Mouse (Mus musculus) embryonic facial prominence, embryonic 15.5 days (tissue): ENCODE results near the gene Pitpnm2. TPM values are rescaled to one million over a fixed set of nuclear protein-coding genes. Genes with fewer than 3 reads are reported as not detected.

Experiments
- ATAC-seq: fragments of 200-750 bp; cut with Nextera tagmentation; 2 replicates; pipeline ENCODE4 v1.8.0; 2017; ENCODE audit warnings: low read depth, moderate TSS enrichment; ENCODE audit not compliant: insufficient number of reproducible peaks, low FRiP score, low TSS enrichment
- H3K27ac ChIP-seq: fragments of 300-500 bp; sonication (generic); replicated peaks from 2 replicates; pipeline ENCODE4 v1.5.1; 2015; ENCODE audit warnings: mild to moderate bottlenecking, inconsistent platforms
- H3K27me3 ChIP-seq: fragments of 300-500 bp; sonication (generic); 2 replicates; pipeline ENCODE4 v1.6.1; 2015; ENCODE audit warnings: inconsistent platforms
- H3K36me3 ChIP-seq: fragments of 300-500 bp; sonication (generic); 2 replicates; pipeline ENCODE4 v1.6.1; 2015; ENCODE audit warnings: mild to moderate bottlenecking, inconsistent platforms
- H3K4me1 ChIP-seq: fragments of 300-500 bp; sonication (generic); 2 replicates; pipeline ENCODE4 v1.6.1; 2015; ENCODE audit warnings: inconsistent platforms
- H3K4me2 ChIP-seq: fragments of 300-500 bp; sonication (generic); replicated peaks from 2 replicates; pipeline ENCODE4 v1.6.1; 2015; ENCODE audit warnings: mild to moderate bottlenecking, inconsistent platforms
- H3K4me3 ChIP-seq: fragments of 300-500 bp; sonication (generic); replicated peaks from 2 replicates; pipeline ENCODE4 v1.5.1; 2015; ENCODE audit warnings: mild to moderate bottlenecking, inconsistent platforms
- H3K9ac ChIP-seq: fragments of 300-500 bp; sonication (generic); 2 replicates; pipeline ENCODE4 v1.6.1; 2015; ENCODE audit warnings: inconsistent platforms
- H3K9me3 ChIP-seq: fragments of 300-500 bp; sonication (generic); replicated peaks from 2 replicates; pipeline ENCODE4 v1.6.1; 2016; ENCODE audit warnings: inconsistent platforms
- WGBS: fragments of 180-500 bp; shearing (Covaris S2); methylation state at CpG from one replicate; pipeline ENCODE4 v1.1.7; 2015; 5-methylcytosine and 5-hydroxymethylcytosine counted together
- polyA plus RNA-seq: library from polyadenylated mRNA; unstranded; fragments of >200 nt; fragmentation: Nextera tagmentation; extraction: Ambion mirVana; gene quantifications from 2 replicates; pipeline ENCODE4 v1.2.1, GENCODE M21; 2015

The Pitpnm2 gene
- polyA plus RNA-seq, 1 experiment from 2014 or later: 5.0 TPM

GRCm38 (mm10) chr5:124210281-124211016 lies 39.1 kb downstream of the Pitpnm2 start:
- 80% methylated on average over 18 of the region's 18 CpGs for WGBS
- H3K4me1 ChIP-seq: peaks cover 35% of the 10 kb centered on the region
- no peak overlapping the region for H3K9ac ChIP-seq
- H3K27me3 ChIP-seq: no peaks in the 10 kb centered on the region
- H3K4me3 ChIP-seq: no peak overlapping the region
- H3K4me2 ChIP-seq: no peak overlapping the region
- H3K27ac ChIP-seq: no peak overlapping the region
- no peaks in the 10 kb centered on the region; the same call in 1 of the 2 replicates for H3K36me3 ChIP-seq
- ATAC-seq: no peak
- no peaks in the 10 kb centered on the region for H3K9me3 ChIP-seq

DNA sequence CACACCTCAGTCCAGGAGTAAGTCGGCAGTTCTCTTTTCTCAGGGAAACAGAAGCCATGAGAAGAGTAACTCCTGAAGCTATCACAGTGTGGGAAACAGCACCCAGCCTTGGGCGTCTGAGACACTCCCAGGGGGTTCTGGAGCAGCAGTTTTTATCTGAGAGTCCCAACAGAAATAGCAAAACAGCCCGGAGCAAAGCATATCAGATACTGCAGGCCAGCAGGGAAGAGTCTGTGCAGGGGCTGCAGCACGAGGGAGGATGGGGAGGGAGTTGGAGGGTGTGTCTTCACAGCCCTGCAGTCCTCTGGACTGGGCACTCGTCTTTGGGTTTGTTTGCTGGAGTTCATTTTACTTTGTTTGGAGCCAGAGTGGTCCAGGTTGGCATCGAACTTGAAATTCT lies 39.7 kb downstream of the Pitpnm2 start:
- no peaks in the 10 kb centered on the region for H3K27me3 ChIP-seq
- peaks cover 33% of the 10 kb centered on the region for H3K4me1 ChIP-seq
- ATAC-seq: no peak
- WGBS: 49% methylated on average over 6 of the region's 6 CpGs
- no peak overlapping the region for H3K9ac ChIP-seq
- H3K4me2 ChIP-seq: no peak overlapping the region
- no peaks in the 10 kb centered on the region for H3K9me3 ChIP-seq
- no peaks in the 10 kb centered on the region for H3K36me3 ChIP-seq
- H3K4me3 ChIP-seq: no peak overlapping the region
- no peak overlapping the region for H3K27ac ChIP-seq

DNA sequence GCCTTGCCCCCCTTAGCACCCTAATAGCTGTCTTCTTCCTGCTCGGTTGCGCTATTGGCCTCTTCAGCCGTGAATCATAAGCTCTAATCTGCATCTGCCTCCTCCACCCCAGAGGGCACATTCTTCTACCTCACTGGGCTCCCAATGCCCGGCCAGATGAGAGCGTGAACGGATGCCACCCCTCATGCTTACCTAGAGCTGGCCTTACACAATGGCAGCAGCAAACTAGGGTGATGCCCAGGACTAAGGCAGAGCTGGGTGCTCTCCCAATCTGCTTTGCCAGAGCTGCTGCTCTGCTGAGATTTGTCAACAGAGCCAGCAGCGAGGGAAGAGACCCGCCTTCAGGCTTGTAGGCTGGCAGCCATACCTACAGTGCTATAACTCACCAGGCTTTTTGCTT lies 41.5 kb downstream of the Pitpnm2 start:
- Histone ChIP-seq H3K27me3 (no peaks in the 10 kb centered on the region), H3K4me1 (peaks cover 30% of the 10 kb centered on the region), H3K27ac (no peak overlapping the region), H3K9me3 (no peaks in the 10 kb centered on the region), H3K4me2 (no peak overlapping the region), H3K36me3 (no peaks in the 10 kb centered on the region), H3K9ac (no peak overlapping the region), H3K4me3 (no peak overlapping the region)
- ATAC-seq: no peak
- 66% methylated on average over 8 of the region's 8 CpGs for WGBS

DNA sequence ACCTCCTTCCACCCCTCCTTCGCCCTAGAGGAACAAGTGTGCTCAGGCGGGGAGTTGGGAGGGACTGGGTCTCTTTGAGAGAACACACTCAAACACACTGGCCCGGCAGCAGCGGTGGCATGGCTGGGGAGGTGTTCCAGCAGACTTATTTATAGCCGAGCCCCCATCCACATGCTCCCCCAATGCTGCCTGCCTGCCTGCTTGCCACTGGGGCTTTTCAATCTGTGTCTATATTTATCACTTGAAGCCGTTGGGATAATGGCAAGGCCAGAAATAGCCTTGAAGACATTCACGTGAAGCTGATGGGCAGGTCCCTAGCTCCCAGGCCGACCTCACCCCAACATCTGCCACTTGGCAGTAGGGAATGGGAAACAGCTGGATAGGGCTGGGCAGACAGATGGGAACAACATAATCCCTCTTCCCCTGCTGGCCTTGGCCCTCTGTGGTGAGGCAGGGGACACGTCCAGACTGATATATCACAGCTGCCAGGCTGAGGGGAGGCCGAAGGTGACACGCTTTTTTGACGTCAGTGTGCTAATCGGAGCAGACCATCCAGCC lies 43.0 kb downstream of the Pitpnm2 start:
- Histone ChIP-seq H3K4me1 (peaks cover 30% of the 10 kb centered on the region), H3K9ac (no peak overlapping the region), H3K9me3 (no peaks in the 10 kb centered on the region), H3K27me3 (no peaks in the 10 kb centered on the region), H3K4me2 (no peak overlapping the region), H3K4me3 (no peak overlapping the region), H3K27ac (peak overlapping the region; percentile 34), H3K36me3 (no peaks in the 10 kb centered on the region)
- peak; percentile 61 for ATAC-seq
- WGBS: 24% methylated on average over 13 of the region's 13 CpGs

GRCm38 (mm10) chr5:124205809-124206380 lies 43.7 kb downstream of the Pitpnm2 start:
- no peak overlapping the region; the same call in 1 of the 2 replicates for H3K9ac ChIP-seq
- no peaks in the 10 kb centered on the region for H3K27me3 ChIP-seq
- H3K4me2 ChIP-seq: no peak overlapping the region
- ATAC-seq: no peak
- H3K36me3 ChIP-seq: no peaks in the 10 kb centered on the region
- H3K4me1 ChIP-seq: peaks cover 30% of the 10 kb centered on the region
- H3K4me3 ChIP-seq: no peak overlapping the region
- H3K27ac ChIP-seq: peak overlapping the region; percentile 13
- 31% methylated on average over 5 of the region's 5 CpGs for WGBS
- no peaks in the 10 kb centered on the region for H3K9me3 ChIP-seq

DNA sequence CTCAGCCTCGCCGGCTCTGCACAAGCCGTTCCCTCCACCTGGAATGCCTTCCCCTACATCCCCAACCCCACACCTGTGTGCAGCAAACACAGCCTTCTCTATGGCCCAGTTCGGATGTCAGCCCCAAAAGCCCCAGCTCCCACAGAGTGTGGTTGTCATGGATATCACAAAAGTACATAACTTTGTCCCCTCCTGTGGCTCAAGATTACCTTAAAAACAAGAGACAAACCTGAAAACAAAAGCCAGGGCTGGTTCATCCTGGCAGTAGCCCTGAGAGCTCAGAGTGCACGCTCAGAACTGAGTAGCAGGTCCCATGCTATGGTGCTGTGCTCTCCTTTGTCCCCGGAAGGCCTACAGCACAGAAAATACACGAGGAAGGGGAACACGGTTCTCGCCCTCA lies 44.3 kb downstream of the Pitpnm2 start:
- Histone ChIP-seq H3K4me2 (no peak overlapping the region), H3K36me3 (no peaks in the 10 kb centered on the region), H3K4me3 (no peak overlapping the region), H3K27me3 (no peaks in the 10 kb centered on the region), H3K9ac (no peak overlapping the region), H3K27ac (no peak overlapping the region), H3K9me3 (no peaks in the 10 kb centered on the region), H3K4me1 (peaks cover 30% of the 10 kb centered on the region)
- ATAC-seq: no peak
- 67% methylated on average over 9 of the region's 9 CpGs for WGBS

DNA sequence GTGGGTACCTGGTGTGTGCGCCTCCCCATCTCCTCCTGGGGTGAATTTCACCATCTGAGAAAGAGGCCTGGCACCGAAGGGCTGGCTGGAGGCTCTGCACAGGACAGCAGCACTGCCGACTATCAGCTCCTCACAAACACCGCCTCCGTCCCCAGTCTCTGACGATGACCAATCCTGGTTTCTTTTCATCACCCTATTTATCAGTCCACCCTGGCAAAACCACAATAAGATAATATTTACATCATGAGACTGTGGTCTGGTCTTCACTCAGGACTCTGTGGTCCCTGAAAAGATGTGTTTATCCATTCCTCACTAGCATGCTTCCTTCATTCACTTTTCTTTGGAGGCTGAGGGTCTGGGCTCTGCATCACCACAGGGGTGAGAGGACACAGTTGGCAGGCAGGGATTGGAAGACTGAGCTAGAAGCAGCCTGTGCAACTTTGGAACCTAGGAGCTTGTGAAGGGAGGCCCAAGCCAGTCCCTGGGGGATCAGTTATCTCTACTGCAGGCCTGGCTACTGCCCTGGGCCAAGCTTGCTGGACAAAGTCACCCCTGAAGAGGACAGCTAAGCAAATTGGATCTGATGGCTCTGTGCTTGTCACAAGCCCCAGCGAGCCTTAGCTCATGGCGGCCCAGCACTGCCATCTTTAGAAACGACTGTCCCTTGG lies 45.3 kb downstream of the Pitpnm2 start:
- no peaks in the 10 kb centered on the region for H3K9me3 ChIP-seq
- no peaks in the 10 kb centered on the region for H3K36me3 ChIP-seq
- H3K4me2 ChIP-seq: no peak overlapping the region
- WGBS: 86% methylated on average over 9 of the region's 9 CpGs
- no peak for ATAC-seq
- no peaks in the 10 kb centered on the region for H3K27me3 ChIP-seq
- no peak overlapping the region for H3K27ac ChIP-seq
- H3K4me1 ChIP-seq: peaks cover 30% of the 10 kb centered on the region
- H3K4me3 ChIP-seq: no peak overlapping the region
- H3K9ac ChIP-seq: no peak overlapping the region

DNA sequence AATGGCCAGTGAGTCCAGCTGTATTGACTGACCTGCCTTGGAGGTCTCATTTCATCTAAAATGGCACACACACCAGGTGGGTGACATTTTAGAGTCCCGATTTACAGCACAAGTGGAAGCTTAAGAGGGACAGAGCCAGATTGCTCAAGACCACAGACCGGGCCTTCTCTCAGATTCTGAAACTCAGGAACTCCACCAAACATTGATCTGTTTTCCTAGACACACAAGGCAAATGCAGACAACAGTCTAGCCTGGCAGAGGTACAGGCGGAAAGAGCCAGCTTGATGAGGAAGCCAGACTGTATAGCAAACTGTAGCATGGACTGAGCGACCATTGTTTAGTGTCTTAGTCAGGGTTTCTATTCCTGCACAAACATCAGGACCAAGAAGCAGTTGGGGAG lies 46.3 kb downstream of the Pitpnm2 start:
- no peaks in the 10 kb centered on the region for H3K27me3 ChIP-seq
- no peak for ATAC-seq
- no peak overlapping the region for H3K4me3 ChIP-seq
- H3K9ac ChIP-seq: no peak overlapping the region
- H3K4me2 ChIP-seq: no peak overlapping the region
- no peaks in the 10 kb centered on the region for H3K36me3 ChIP-seq
- 83% methylated on average over 4 of the region's 4 CpGs for WGBS
- peak overlapping the region; percentile 39; the same call in 1 of the 2 replicates for H3K27ac ChIP-seq
- H3K9me3 ChIP-seq: no peaks in the 10 kb centered on the region
- H3K4me1 ChIP-seq: peaks cover 30% of the 10 kb centered on the region

DNA sequence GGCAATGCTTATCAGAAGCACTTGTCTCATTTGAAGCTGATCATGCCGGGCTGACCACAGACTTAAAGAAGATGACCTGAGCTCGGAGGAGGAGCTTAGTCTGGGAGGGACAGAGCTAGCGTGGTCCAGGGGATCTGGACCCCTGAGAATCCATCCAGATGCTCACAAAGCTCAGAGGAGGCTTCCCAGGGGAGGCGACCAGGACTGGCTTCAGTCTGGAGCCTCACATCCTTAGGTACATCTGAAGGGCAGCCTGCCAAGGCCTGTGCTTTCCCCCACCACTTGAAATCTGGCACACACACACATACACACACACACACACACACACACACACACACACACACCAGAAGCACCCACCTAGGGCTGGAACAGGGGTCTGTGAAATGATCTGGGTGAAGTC lies 47.5 kb downstream of the Pitpnm2 start:
- no peak overlapping the region for H3K4me3 ChIP-seq
- H3K27ac ChIP-seq: no peak overlapping the region
- peaks cover 19% of the 10 kb centered on the region for H3K4me1 ChIP-seq
- H3K36me3 ChIP-seq: no peaks in the 10 kb centered on the region
- no peaks in the 10 kb centered on the region for H3K27me3 ChIP-seq
- no peak overlapping the region for H3K9ac ChIP-seq
- 66% methylated on average over 4 of the region's 4 CpGs for WGBS
- no peak overlapping the region for H3K4me2 ChIP-seq
- ATAC-seq: no peak
- H3K9me3 ChIP-seq: no peaks in the 10 kb centered on the region

DNA sequence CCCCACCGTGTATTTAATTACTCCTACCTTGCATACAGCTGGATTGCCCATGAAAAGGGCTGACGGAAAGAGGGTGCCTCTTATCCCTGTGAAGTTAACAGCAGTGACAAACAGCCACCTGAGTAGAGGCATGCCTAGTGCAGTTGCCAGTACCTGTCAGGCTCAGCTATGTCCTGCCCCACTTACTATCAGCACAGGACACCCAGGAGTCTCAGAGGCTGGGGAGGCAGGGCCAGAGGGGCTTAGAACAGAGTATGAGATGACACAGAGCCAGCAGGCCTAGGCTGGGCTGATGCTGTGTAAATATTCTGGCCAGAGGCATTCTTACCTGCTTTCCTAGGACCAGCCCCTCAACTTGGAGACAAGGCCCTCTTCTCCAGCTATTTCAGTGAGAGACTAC lies 48.0 kb downstream of the Pitpnm2 start:
- 67% methylated on average over 2 of the region's 2 CpGs for WGBS
- Histone ChIP-seq H3K36me3 (no peaks in the 10 kb centered on the region), H3K27me3 (no peaks in the 10 kb centered on the region), H3K9ac (no peak overlapping the region), H3K27ac (no peak overlapping the region), H3K4me3 (no peak overlapping the region), H3K4me1 (peaks cover 14% of the 10 kb centered on the region), H3K4me2 (no peak overlapping the region), H3K9me3 (no peaks in the 10 kb centered on the region)
- ATAC-seq: no peak

DNA sequence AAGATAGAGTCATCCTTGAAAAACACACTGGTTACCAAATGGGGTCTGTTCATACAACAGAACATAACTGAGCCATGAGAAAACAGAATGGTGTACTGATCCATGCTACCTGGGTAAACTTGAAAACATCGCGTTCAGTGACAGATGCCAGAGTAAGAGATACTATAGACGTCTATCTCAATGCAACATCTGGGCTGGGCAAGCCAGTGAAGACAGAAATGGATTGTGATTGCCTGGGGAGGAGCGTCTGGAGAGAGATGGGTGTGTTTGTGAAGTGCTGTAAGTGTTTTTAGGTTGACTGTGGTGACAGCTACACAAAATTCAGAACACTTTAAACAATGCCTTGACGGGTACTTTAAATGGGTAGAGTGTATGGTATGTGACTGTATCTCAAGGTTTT lies 48.7 kb downstream of the Pitpnm2 start:
- Histone ChIP-seq H3K27ac (no peak overlapping the region), H3K4me2 (no peak overlapping the region), H3K4me1 (peaks cover 7% of the 10 kb centered on the region; the same call in 1 of the 2 replicates), H3K9ac (no peak overlapping the region), H3K36me3 (no peaks in the 10 kb centered on the region), H3K4me3 (no peak overlapping the region), H3K9me3 (no peaks in the 10 kb centered on the region), H3K27me3 (no peaks in the 10 kb centered on the region)
- WGBS: 55% methylated on average over 5 of the region's 5 CpGs
- no peak for ATAC-seq
